Mouse (Mus musculus) forebrain, postnatal 0 days (tissue): ENCODE measurements around the gene Xpo6. TPM values are rescaled to one million over a fixed set of nuclear protein-coding genes. Genes with fewer than 3 reads are reported as not detected.

ENCODE experiments used
- ATAC-seq: fragments of 200-750 bp; cut with Nextera tagmentation; 2 replicates; pipeline ENCODE4 v1.8.0; 2017; ENCODE audit warnings: mild to moderate bottlenecking, moderate library complexity
- DNase-seq: peaks from one replicate; pipeline ENCODE4 v3.0.0-alpha.2; 2015
- H3K27ac ChIP-seq: fragments of 300-500 bp; sonication (generic); 2 replicates; pipeline ENCODE4 v1.5.1; 2014; ENCODE audit warnings: low read depth, mild to moderate bottlenecking, antibody characterized with exemption, low read length, moderate library complexity, mixed read lengths
- H3K27me3 ChIP-seq: fragments of 300-500 bp; sonication (generic); 2 replicates; pipeline ENCODE4 v1.6.1; 2014; ENCODE audit warnings: mild to moderate bottlenecking, low read length, mixed read lengths; ENCODE audit not compliant: insufficient read depth
- H3K36me3 ChIP-seq: fragments of 300-500 bp; sonication (generic); 2 replicates; pipeline ENCODE4 v1.6.1; 2014; ENCODE audit warnings: mild to moderate bottlenecking, moderate library complexity; ENCODE audit not compliant: insufficient read depth
- H3K4me1 ChIP-seq: fragments of 300-500 bp; sonication (generic); 2 replicates; pipeline ENCODE4 v1.6.1; 2014; ENCODE audit warnings: antibody characterized with exemption; ENCODE audit not compliant: insufficient read depth
- H3K4me2 ChIP-seq: fragments of 300-500 bp; sonication (generic); 2 replicates; pipeline ENCODE4 v1.6.1; 2014; ENCODE audit warnings: low read depth, mild to moderate bottlenecking, moderate library complexity
- H3K4me3 ChIP-seq: fragments of 300-500 bp; sonication (generic); 2 replicates; pipeline ENCODE4 v1.5.1; 2014; ENCODE audit warnings: low read depth, low read length, mixed read lengths
- H3K9ac ChIP-seq: fragments of 300-500 bp; sonication (generic); 2 replicates; pipeline ENCODE4 v1.6.1; 2014; ENCODE audit warnings: mild to moderate bottlenecking
- H3K9me3 ChIP-seq: fragments of 300-500 bp; sonication (generic); 2 replicates; pipeline ENCODE4 v1.6.1; 2016; ENCODE audit warnings: low read length
- CTCF ChIP-seq: sonication (generic); IDR thresholded peaks from 2 replicates; pipeline ENCODE4 v1.5.1; 2016; ENCODE audit warnings: antibody characterized with exemption, control low read depth, low read depth
- WGBS: fragments of 180-500 bp; shearing (Covaris S2); extraction: QIAGEN DNeasy Blood & Tissue Kit; methylation state at CpG from one replicate; pipeline ENCODE4 v1.1.7; 2014; 5-methylcytosine and 5-hydroxymethylcytosine counted together
- polyA plus RNA-seq: library from polyadenylated mRNA; unstranded; fragments of >200 nt; fragmentation: Nextera tagmentation; extraction: Ambion mirVana; gene quantifications from 2 replicates; pipeline ENCODE4 v1.2.1, GENCODE M21; 2015
- total RNA-seq: library from RNA; depleted of rRNA; stranded (reverse); fragments of >200 nt; gene quantifications from 2 replicates; pipeline ENCODE4 v1.2.3, GENCODE M21; 2014

Xpo6 gene
- total and polyA plus RNA-seq, 2 experiments from 2014 or later, result 42.8 to 81.4 TPM

- Histone ChIP-seq H3K9me3 (no peaks in the 10 kb centered on the region), H3K9ac (no peak overlapping the region), H3K27me3 (peaks cover 16% of the 10 kb centered on the region; the same call in 1 of the 2 replicates), H3K36me3 (no peaks in the 10 kb centered on the region), H3K4me1 (no peaks in the 10 kb centered on the region), H3K4me2 (no peak overlapping the region), H3K4me3 (no peak overlapping the region), H3K27ac (no peak overlapping the region)
- peak; percentile 67 for TF ChIP-seq CTCF
- peak; percentile 50 for DNase-seq
- 10% methylated on average over 9 of the region's 9 CpGs for WGBS
- no peak for ATAC-seq
Measured at GRCm38 (mm10) chr7:126083341-126083979, 116.8 kb downstream of the Xpo6 start.

GRCm38 (mm10) chr7:126082286-126082741 is 118.0 kb downstream of the Xpo6 start, which contains the start of gene Gsg1l:
TSS of gene Gsg1l (minus strand) at chr7:126082411.
- Histone ChIP-seq H3K27ac (peak within 1 kb of the TSS; percentile 4; the same call in 1 of the 2 replicates), H3K4me2 (peak within 1 kb of the TSS; percentile 98), H3K4me3 (peak within 1 kb of the TSS; percentile 65), H3K9ac (peak within 1 kb of the TSS; percentile 56), H3K9me3 (no peaks in the 10 kb centered on the region), H3K27me3 (peaks cover 16% of the 10 kb centered on the region; the same call in 1 of the 2 replicates), H3K4me1 (no peaks in the 10 kb centered on the region), H3K36me3 (no peaks in the 10 kb centered on the region)
- peak; percentile 56 for TF ChIP-seq CTCF
- DNase-seq (peak; percentile 63), ATAC-seq (peak; percentile 80)
- 5% methylated on average over 44 of the region's 49 CpGs for WGBS

GRCm38 (mm10) chr7:126081727-126082285 is 118.5 kb downstream of the Xpo6 start:
- H3K27me3 ChIP-seq, result peaks cover 16% of the 10 kb centered on the region; the same call in 1 of the 2 replicates
- peak overlapping the region; percentile 56 for H3K9ac ChIP-seq
- DNase-seq (peak; percentile 30), ATAC-seq (peak; percentile 30)
- no peaks in the 10 kb centered on the region for H3K4me1 ChIP-seq
- peak overlapping the region; percentile 4; the same call in 1 of the 2 replicates for H3K27ac ChIP-seq
- TF ChIP-seq CTCF, result no peak
- H3K4me3 ChIP-seq, result peak overlapping the region; percentile 65
- H3K4me2 ChIP-seq, result peak overlapping the region; percentile 98
- WGBS, result 2% methylated on average over 73 of the region's 80 CpGs
- H3K9me3 ChIP-seq, result no peaks in the 10 kb centered on the region
- H3K36me3 ChIP-seq, result no peaks in the 10 kb centered on the region

GRCm38 (mm10) chr7:126080949-126081654 is 119.2 kb downstream of the Xpo6 start:
- no peak for TF ChIP-seq CTCF
- Histone ChIP-seq H3K9ac (peak overlapping the region; percentile 56), H3K27ac (no peak overlapping the region), H3K27me3 (peaks cover 16% of the 10 kb centered on the region; the same call in 1 of the 2 replicates), H3K4me1 (no peaks in the 10 kb centered on the region), H3K4me2 (peak overlapping the region; percentile 98), H3K9me3 (no peaks in the 10 kb centered on the region), H3K36me3 (no peaks in the 10 kb centered on the region), H3K4me3 (peak overlapping the region; percentile 65)
- peak; percentile 35 for DNase-seq
- WGBS, result 16% methylated on average over 16 of the region's 16 CpGs
- ATAC-seq, result no peak

GRCm38 (mm10) chr7:126076935-126077334 is 123.4 kb downstream of the Xpo6 start:
- TF ChIP-seq CTCF, result no peak
- no peak overlapping the region for H3K4me3 ChIP-seq
- H3K9me3 ChIP-seq, result no peaks in the 10 kb centered on the region
- no peaks in the 10 kb centered on the region for H3K4me1 ChIP-seq
- no peaks in the 10 kb centered on the region for H3K36me3 ChIP-seq
- no peak overlapping the region for H3K27ac ChIP-seq
- DNase-seq (no peak), ATAC-seq (no peak)
- H3K9ac ChIP-seq, result no peak overlapping the region
- H3K27me3 ChIP-seq, result peaks cover 11% of the 10 kb centered on the region; the same call in 1 of the 2 replicates
- H3K4me2 ChIP-seq, result no peak overlapping the region
- 79% methylated on average over 1 of the region's 1 CpGs for WGBS

GRCm38 (mm10) chr7:126075058-126075457 is 125.2 kb downstream of the Xpo6 start:
- no peak for TF ChIP-seq CTCF
- 75% methylated on average over 9 of the region's 9 CpGs for WGBS

More at GRCm38 (mm10) chr7:126075058-126075457, 125.2 kb downstream of the Xpo6 start:
- DNase-seq, result no peak
- H3K4me1 ChIP-seq, result no peaks in the 10 kb centered on the region
- 0 out of 2 replicates have a peak, but pooled peaks cover 8% of the 10 kb centered on the region for H3K27me3 ChIP-seq
- H3K27ac ChIP-seq, result no peak overlapping the region
- H3K9me3 ChIP-seq, result no peaks in the 10 kb centered on the region
- H3K36me3 ChIP-seq, result no peaks in the 10 kb centered on the region
- ATAC-seq, result no peak
- H3K4me3 ChIP-seq, result no peak overlapping the region
- no peak overlapping the region for H3K4me2 ChIP-seq
- H3K9ac ChIP-seq, result no peak overlapping the region
